Mouse (Mus musculus): ENCODE results near the gene Mbnl1. TPM values are rescaled to one million over a fixed set of nuclear protein-coding genes. Genes with fewer than 3 reads are reported as not detected.

The Mbnl1 gene
- polyA plus RNA-seq, 1 experiment from 2014 or later, result 127 TPM

GRCm38 (mm10) chr3:60608952-60609403 is 136.3 kb downstream of the Mbnl1 start:
- no peaks in the 10 kb centered on the region for H3K27me3 ChIP-seq (replicated peaks; ENCODE audit: insufficient read depth, low read length)
- no peak overlapping the region for H3K4me3 ChIP-seq (ENCODE audit: low read depth, low read length)
- no peak overlapping the region for H3K27ac ChIP-seq (ENCODE audit: low read length)
- no peaks in the 10 kb centered on the region for H3K36me3 ChIP-seq (ENCODE audit: insufficient read depth, low read length)
- WGBS, result 12% methylated on average over 2 of the region's 2 CpGs
- no peak for ATAC-seq
- no peaks in the 10 kb centered on the region for H3K9me3 ChIP-seq (ENCODE audit: low read length)
- H3K9ac ChIP-seq (replicated peaks; ENCODE audit: low read depth), result no peak overlapping the region
- no peaks in the 10 kb centered on the region for H3K4me1 ChIP-seq (ENCODE audit: insufficient read depth, low read depth, low read length)
- no peak overlapping the region for H3K4me2 ChIP-seq (replicated peaks; ENCODE audit: low read depth, low read length)
- TF ChIP-seq CTCF (IDR thresholded peaks at IDR 0.05) (peak; percentile 72), EP300 (IDR thresholded peaks at IDR 0.05) (no peak)
- peak; percentile 64 for DNase-seq (ENCODE audit: low spot score)

- Histone ChIP-seq H3K9ac (replicated peaks; ENCODE audit: low read depth) (no peak overlapping the region), H3K4me3 (ENCODE audit: low read depth, low read length) (no peak overlapping the region), H3K4me1 (ENCODE audit: insufficient read depth, low read depth, low read length) (no peaks in the 10 kb centered on the region), H3K36me3 (ENCODE audit: insufficient read depth, low read length) (no peaks in the 10 kb centered on the region), H3K9me3 (ENCODE audit: low read length) (no peaks in the 10 kb centered on the region), H3K27ac (ENCODE audit: low read length) (no peak overlapping the region), H3K27me3 (replicated peaks; ENCODE audit: insufficient read depth, low read length) (no peaks in the 10 kb centered on the region), H3K4me2 (replicated peaks; ENCODE audit: low read depth, low read length) (no peak overlapping the region)
- ATAC-seq, result no peak
- TF ChIP-seq EP300 (IDR thresholded peaks at IDR 0.05) (no peak), CTCF (IDR thresholded peaks at IDR 0.05) (peak; percentile 74)
- peak; percentile 81 for DNase-seq (ENCODE audit: low spot score)
- WGBS, result 16% methylated on average over 2 of the region's 2 CpGs
Measured at GRCm38 (mm10) chr3:60611839-60612238, 139.2 kb downstream of the Mbnl1 start.

- TF ChIP-seq CTCF (IDR thresholded peaks at IDR 0.05) (no peak), EP300 (IDR thresholded peaks at IDR 0.05) (no peak)
- 80% methylated on average over 7 of the region's 7 CpGs for WGBS
- no peaks in the 10 kb centered on the region for H3K36me3 ChIP-seq (ENCODE audit: insufficient read depth, low read length)
- no peaks in the 10 kb centered on the region for H3K27me3 ChIP-seq (replicated peaks; ENCODE audit: insufficient read depth, low read length)
- no peak for DNase-seq (ENCODE audit: low spot score)
- ATAC-seq, result no peak
- H3K4me2 ChIP-seq (replicated peaks; ENCODE audit: low read depth, low read length), result no peak overlapping the region
- no peak overlapping the region for H3K27ac ChIP-seq (ENCODE audit: low read length)
- H3K9me3 ChIP-seq (ENCODE audit: low read length), result no peaks in the 10 kb centered on the region
- no peak overlapping the region for H3K4me3 ChIP-seq (ENCODE audit: low read depth, low read length)
- no peaks in the 10 kb centered on the region for H3K4me1 ChIP-seq (ENCODE audit: insufficient read depth, low read depth, low read length)
- H3K9ac ChIP-seq (replicated peaks; ENCODE audit: low read depth), result no peak overlapping the region
Measured at GRCm38 (mm10) chr3:60613121-60613520, 140.5 kb downstream of the Mbnl1 start.

- no peak overlapping the region for H3K27ac ChIP-seq (ENCODE audit: low read length)
- H3K4me1 ChIP-seq (ENCODE audit: insufficient read depth, low read depth, low read length), result no peaks in the 10 kb centered on the region
- H3K4me3 ChIP-seq (ENCODE audit: low read depth, low read length), result no peak overlapping the region
- H3K27me3 ChIP-seq (replicated peaks; ENCODE audit: insufficient read depth, low read length), result no peaks in the 10 kb centered on the region
- peaks cover 5% of the 10 kb centered on the region; the same call in 1 of the 2 replicates for H3K36me3 ChIP-seq (ENCODE audit: insufficient read depth, low read length)
- 84% methylated on average over 7 of the region's 7 CpGs for WGBS
- DNase-seq (ENCODE audit: low spot score) (no peak), ATAC-seq (no peak)
- TF ChIP-seq EP300 (IDR thresholded peaks at IDR 0.05), result no peak
- TF ChIP-seq CTCF (IDR thresholded peaks at IDR 0.05), result no peak
- H3K9ac ChIP-seq (replicated peaks; ENCODE audit: low read depth), result no peak overlapping the region
- H3K4me2 ChIP-seq (replicated peaks; ENCODE audit: low read depth, low read length), result no peak overlapping the region
- H3K9me3 ChIP-seq (ENCODE audit: low read length), result no peaks in the 10 kb centered on the region
Measured at GRCm38 (mm10) chr3:60614516-60614915, 141.9 kb downstream of the Mbnl1 start.

GRCm38 (mm10) chr3:60615057-60615606 is 142.5 kb downstream of the Mbnl1 start:
- H3K4me1 ChIP-seq (ENCODE audit: insufficient read depth, low read depth, low read length), result no peaks in the 10 kb centered on the region
- no peaks in the 10 kb centered on the region for H3K9me3 ChIP-seq (ENCODE audit: low read length)
- H3K9ac ChIP-seq (replicated peaks; ENCODE audit: low read depth), result no peak overlapping the region
- peak; percentile 37; the same call in 1 of the 2 replicates for ATAC-seq
- H3K36me3 ChIP-seq (ENCODE audit: insufficient read depth, low read length), result peaks cover 5% of the 10 kb centered on the region; the same call in 1 of the 2 replicates
- no peak overlapping the region for H3K4me3 ChIP-seq (ENCODE audit: low read depth, low read length)
- H3K27me3 ChIP-seq (replicated peaks; ENCODE audit: insufficient read depth, low read length), result no peaks in the 10 kb centered on the region
- no peak overlapping the region for H3K4me2 ChIP-seq (replicated peaks; ENCODE audit: low read depth, low read length)
- TF ChIP-seq CTCF (IDR thresholded peaks at IDR 0.05) (no peak), EP300 (IDR thresholded peaks at IDR 0.05) (no peak)
- DNase-seq (ENCODE audit: low spot score), result no peak
- WGBS, result 63% methylated on average over 11 of the region's 11 CpGs
- H3K27ac ChIP-seq (ENCODE audit: low read length), result no peak overlapping the region

- H3K4me2 ChIP-seq (replicated peaks; ENCODE audit: low read depth, low read length), result no peak overlapping the region
- H3K9ac ChIP-seq (replicated peaks; ENCODE audit: low read depth), result no peak overlapping the region
- H3K36me3 ChIP-seq (ENCODE audit: insufficient read depth, low read length), result peaks cover 5% of the 10 kb centered on the region; the same call in 1 of the 2 replicates
- no peak overlapping the region for H3K27ac ChIP-seq (ENCODE audit: low read length)
- H3K4me1 ChIP-seq (ENCODE audit: insufficient read depth, low read depth, low read length), result no peaks in the 10 kb centered on the region
- 54% methylated on average over 7 of the region's 7 CpGs for WGBS
- H3K27me3 ChIP-seq (replicated peaks; ENCODE audit: insufficient read depth, low read length), result no peaks in the 10 kb centered on the region
- no peak overlapping the region for H3K4me3 ChIP-seq (ENCODE audit: low read depth, low read length)
- no peak for TF ChIP-seq EP300 (IDR thresholded peaks at IDR 0.05)
- TF ChIP-seq CTCF (IDR thresholded peaks at IDR 0.05), result no peak
- DNase-seq (ENCODE audit: low spot score) (no peak), ATAC-seq (no peak)
- no peaks in the 10 kb centered on the region for H3K9me3 ChIP-seq (ENCODE audit: low read length)
Measured at GRCm38 (mm10) chr3:60615615-60616014, 143.0 kb downstream of the Mbnl1 start.
